Mouse (Mus musculus) Patski (cell line): ENCODE results near the gene Adamtsl3. TPM values are rescaled to one million over a fixed set of nuclear protein-coding genes. Genes with fewer than 3 reads are reported as not detected.
"Not testable (repeated sequence)": the region's sequence is repeated elsewhere in the genome, so short reads cannot be mapped to it uniquely, and the experiment has no call there.

ENCODE experiments used
- ATAC-seq: fragments of 100-300 bp; one replicate; pipeline ENCODE4 v1.8.0; 2021
- CTCF ChIA-PET: fragments of 350-600 bp; sonication (Branson Sonifier 250); formaldehyde crosslinking; loops from one replicate; lab custom pipeline; 2022; ENCODE audit warnings: inconsistent platforms; lab: Charles Lee
- POLR2A ChIA-PET: fragments of 350-600 bp; sonication (Branson Sonifier 250); formaldehyde crosslinking; loops from one replicate; lab custom pipeline; 2022; ENCODE audit warnings: antibody characterized with exemption, inconsistent platforms; lab: Charles Lee
- DNase-seq: peaks from one replicate; pipeline ENCODE4 v3.0.0-alpha.2; 2011; ENCODE audit warnings: low read depth, low spot score
- H3K27me3 ChIP-seq: fragments of 371-371 bp; one replicate; pipeline ENCODE4 v1.5.1; 2021
- CTCF ChIP-seq: fragments of 100-300 bp; IDR thresholded peaks from one replicate; pipeline ENCODE4 v1.5.1; 2021
- in situ Hi-C: fragments of 300-500 bp; cut with MboI; formaldehyde crosslinking; loops from 3 replicates; pipeline ENCODE4 v1.11.1; 2018; ENCODE audit warnings: low pct_unique_long_range_greater_than_20kb, mixed read lengths
- polyA plus RNA-seq: library from polyadenylated mRNA; unstranded; gene quantifications from one replicate; pipeline ENCODE4 v1.2.3, GENCODE M21; 2021

The Adamtsl3 gene
- polyA plus RNA-seq, 1 experiment from 2014 or later = 4.4 TPM

GRCm38 (mm10) chr7:82383536-82383848 lies 48.0 kb downstream of the Adamtsl3 start:
- ATAC-seq (no peak), DNase-seq (no peak)
- POLR2A ChIA-PET = no interaction called here
- in situ Hi-C loops = no loop called here
- no peaks in the 10 kb centered on the region for H3K27me3 ChIP-seq
- TF ChIP-seq CTCF = no peak
- CTCF ChIA-PET = no interaction called here

- no peak for TF ChIP-seq CTCF
- in situ Hi-C loops = no loop called here
- POLR2A ChIA-PET = no interaction called here
Measured at GRCm38 (mm10) chr7:82387121-82387520, 51.6 kb downstream of the Adamtsl3 start.

DNA sequence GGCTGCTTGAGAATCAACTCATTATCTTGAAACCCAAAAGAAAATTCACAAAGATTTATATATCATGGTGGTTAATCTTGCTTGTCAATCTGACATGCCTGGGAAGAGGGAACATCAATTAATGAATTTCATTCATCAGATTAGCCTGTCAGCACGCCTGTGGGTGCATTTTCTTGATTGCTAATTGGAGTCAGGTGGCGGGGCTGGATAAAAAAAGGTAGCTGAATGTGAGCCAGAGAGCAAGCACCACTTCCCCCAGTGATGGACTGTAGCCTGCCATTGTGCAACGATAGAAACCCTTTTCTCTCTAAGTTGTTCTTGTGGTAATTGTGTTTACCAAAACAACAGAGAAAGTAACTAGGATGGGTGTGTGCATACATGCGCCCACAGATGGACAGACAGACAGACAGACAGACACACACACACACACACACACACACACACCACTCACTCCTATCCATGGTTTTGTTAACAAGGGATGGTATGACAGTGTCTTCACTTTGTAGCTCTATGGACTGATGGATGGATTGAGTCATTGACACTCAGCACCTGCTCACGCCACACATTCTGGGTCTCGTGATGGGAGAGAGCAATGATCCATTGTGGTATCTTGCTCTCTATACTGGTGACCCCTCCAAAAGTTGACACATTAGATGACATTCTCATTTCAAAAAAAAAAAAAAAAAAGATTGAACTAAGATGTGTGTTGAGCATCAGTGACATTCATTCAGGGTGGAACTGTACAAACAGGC lies 59.1 kb downstream of the Adamtsl3 start:
- in situ Hi-C loops = no loop called here
- no peaks in the 10 kb centered on the region for H3K27me3 ChIP-seq
- ATAC-seq (no peak), DNase-seq (no peak)
- ChIA-PET POLR2A (interaction anchor here (0.7 kb wide), 1 partner anchor 387 kb away, joined by 5 read pairs; no protein-coding TSS in a partner anchor), CTCF (no interaction called here)
- TF ChIP-seq CTCF = no peak

More at GRCm38 (mm10) chr7:82387121-82387520, 51.6 kb downstream of the Adamtsl3 start:
- no peak for DNase-seq
- CTCF ChIA-PET = interaction anchor here (1.0 kb wide), 1 partner anchor 14 kb away, joined by 3 read pairs; no protein-coding TSS in a partner anchor
- ATAC-seq = no peak
- H3K27me3 ChIP-seq = no peaks in the 10 kb centered on the region

GRCm38 (mm10) chr7:82395239-82395638 lies 59.7 kb downstream of the Adamtsl3 start:
- ChIA-PET POLR2A (interaction anchor here (0.7 kb wide), 1 partner anchor 386 kb away, joined by 5 read pairs; no protein-coding TSS in a partner anchor), CTCF (no interaction called here)
- no peak for DNase-seq
- in situ Hi-C loops = no loop called here
- no peak for TF ChIP-seq CTCF
- no peak for ATAC-seq
- no peaks in the 10 kb centered on the region for H3K27me3 ChIP-seq

DNA sequence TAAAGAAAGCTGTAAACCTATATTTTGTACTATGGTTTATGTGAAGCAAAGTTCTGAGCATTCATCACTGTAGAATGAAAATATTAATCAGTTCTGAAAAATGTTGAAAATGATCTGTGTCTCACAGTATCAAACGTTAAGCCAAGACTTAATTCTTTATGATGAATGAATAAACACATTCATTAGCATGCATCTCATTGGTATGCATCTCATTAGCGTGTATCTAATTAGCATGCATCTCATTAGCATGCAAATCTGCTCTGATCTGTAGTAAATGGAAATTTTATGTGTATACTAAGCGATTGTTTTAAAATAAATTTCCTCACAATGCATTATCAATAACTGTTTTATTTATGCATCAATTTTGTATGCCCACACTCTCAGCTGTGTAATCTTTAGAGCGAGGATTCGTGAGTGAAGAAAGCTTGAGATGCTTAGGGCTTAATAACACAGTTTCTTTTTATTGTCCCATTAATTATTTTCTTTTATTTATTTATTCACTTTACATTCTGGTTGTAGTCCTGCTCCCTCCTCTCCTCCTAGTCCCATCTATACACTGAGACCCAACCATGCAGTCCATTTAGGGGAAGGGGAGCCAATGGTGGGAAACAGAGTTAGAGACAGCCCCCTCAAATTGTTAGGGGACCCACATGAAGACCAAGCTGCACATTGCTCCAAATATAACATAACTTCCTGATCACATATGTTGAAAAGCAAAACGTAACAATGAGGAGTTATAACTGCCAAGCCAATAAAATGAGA lies 60.4 kb downstream of the Adamtsl3 start:
- DNase-seq (no peak), ATAC-seq (no peak)
- no peaks in the 10 kb centered on the region for H3K27me3 ChIP-seq
- ChIA-PET POLR2A (no interaction called here), CTCF (no interaction called here)
- no peak for TF ChIP-seq CTCF
- in situ Hi-C loops = no loop called here

GRCm38 (mm10) chr7:82396869-82397268 lies 61.4 kb downstream of the Adamtsl3 start:
- CTCF ChIA-PET = no interaction called here
- H3K27me3 ChIP-seq = no peaks in the 10 kb centered on the region
- DNase-seq (no peak), ATAC-seq (no peak)
- in situ Hi-C loops = no loop called here
- no peak for TF ChIP-seq CTCF
- POLR2A ChIA-PET = no interaction called here

GRCm38 (mm10) chr7:82397632-82398031 lies 62.1 kb downstream of the Adamtsl3 start:
- DNase-seq = no peak
- in situ Hi-C loops = no loop called here
- no peaks in the 10 kb centered on the region for H3K27me3 ChIP-seq
- TF ChIP-seq CTCF = no peak
- no peak for ATAC-seq
- CTCF ChIA-PET = no interaction called here
- POLR2A ChIA-PET = no interaction called here

DNA sequence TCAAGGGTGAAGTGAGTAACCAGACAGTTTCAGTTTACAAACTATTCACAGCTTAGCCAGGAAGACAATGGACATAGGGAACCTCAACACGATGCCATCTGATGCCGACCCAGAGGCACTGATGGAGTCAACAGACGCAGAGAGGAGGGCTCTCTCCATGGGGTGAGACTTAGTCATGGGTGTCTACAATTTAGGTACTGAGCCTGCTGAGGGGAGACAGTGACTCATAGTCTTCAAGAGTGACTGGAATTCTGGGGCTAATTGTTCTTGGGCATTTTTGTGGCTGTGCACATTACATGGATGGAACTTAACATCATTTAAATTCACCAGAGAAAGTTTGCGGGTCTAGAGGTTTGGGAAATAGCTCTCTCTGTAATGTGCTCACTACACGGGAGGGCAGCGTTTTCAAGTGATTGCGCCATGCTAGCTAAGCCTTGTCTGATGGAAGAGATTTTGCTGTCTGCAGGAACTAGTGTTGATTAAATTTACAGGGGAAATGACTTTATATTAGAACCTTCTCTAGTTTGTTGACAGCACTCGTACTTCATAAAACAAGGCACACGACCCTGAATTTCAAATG lies 70.1 kb downstream of the Adamtsl3 start:
- ATAC-seq (peak; percentile 98), DNase-seq (peak; percentile 98)
- in situ Hi-C loops = no loop called here
- H3K27me3 ChIP-seq = no peaks in the 10 kb centered on the region
- POLR2A ChIA-PET = no interaction called here
- CTCF ChIA-PET = no interaction called here
- TF ChIP-seq CTCF = no peak

DNA sequence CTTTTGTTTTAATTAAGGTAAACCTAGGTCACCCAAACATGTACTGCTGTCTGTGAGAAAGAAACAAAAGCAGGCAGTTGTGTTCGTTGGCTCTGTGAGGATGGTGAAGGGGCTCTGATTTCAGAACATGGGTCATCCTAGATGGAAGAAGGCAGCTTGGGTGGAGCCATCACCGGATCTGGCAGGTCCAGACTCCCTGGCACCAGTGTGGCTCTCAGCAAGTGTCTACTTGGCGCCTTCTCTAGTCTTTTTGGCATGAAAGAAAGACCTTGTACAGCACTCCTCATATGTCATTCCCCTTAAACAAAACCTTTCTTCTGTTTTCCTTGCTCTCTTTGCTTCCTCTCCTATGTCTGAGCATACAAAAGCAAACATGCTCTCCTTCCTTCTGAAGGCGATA lies 75.5 kb downstream of the Adamtsl3 start:
- no peak for ATAC-seq
- no peak for TF ChIP-seq CTCF
- ChIA-PET CTCF (interaction anchor here (1.7 kb wide), 1 partner anchor 11 kb away, joined by 3 read pairs; no protein-coding TSS in a partner anchor), POLR2A (no interaction called here)
- in situ Hi-C loops = no loop called here
- DNase-seq = no peak
- H3K27me3 ChIP-seq = no peaks in the 10 kb centered on the region

GRCm38 (mm10) chr7:82416653-82417052 lies 81.2 kb downstream of the Adamtsl3 start:
- no peak for ATAC-seq
- no peaks in the 10 kb centered on the region for H3K27me3 ChIP-seq
- ChIA-PET POLR2A (no interaction called here), CTCF (no interaction called here)
- no peak for TF ChIP-seq CTCF
- in situ Hi-C loops = no loop called here
- DNase-seq = no peak

GRCm38 (mm10) chr7:82417053-82417452 lies 81.6 kb downstream of the Adamtsl3 start:
- POLR2A ChIA-PET = no interaction called here
- ATAC-seq = no peak
- DNase-seq = no peak
- in situ Hi-C loops = no loop called here
- CTCF ChIA-PET = no interaction called here
- no peak for TF ChIP-seq CTCF
- no peaks in the 10 kb centered on the region for H3K27me3 ChIP-seq

DNA sequence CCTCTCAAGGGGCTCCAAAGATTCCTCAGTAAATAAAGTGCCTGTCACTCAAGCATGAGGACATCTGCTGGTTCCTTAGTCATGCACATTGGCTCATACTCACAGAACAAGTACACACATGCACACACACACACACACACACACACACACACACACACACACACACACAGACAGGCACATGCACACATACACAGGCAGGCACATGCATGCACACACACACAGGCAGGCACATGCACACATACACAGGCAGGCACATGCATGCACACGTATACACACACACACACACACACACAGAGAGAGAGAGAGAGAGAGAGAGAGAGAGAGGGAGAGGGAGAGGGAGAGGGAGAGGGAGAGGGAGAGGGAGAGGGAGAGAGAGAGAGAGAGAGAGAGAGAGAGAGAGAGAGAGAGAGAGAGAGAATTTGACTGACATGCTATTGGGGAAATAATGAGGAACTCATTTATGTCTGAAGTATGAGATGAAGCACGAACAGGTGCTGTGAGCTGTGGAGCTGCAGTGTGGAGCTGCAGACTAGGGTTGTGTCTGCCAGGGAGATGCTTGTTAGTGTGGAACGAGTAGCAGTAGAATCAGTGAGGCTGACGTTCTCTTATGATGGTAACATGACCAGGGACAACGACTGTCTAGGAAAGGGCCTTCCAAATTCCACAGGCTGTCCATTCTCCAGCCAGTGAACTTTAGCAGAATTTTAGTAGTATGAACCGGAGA lies 85.0 kb downstream of the Adamtsl3 start:
- DNase-seq, CTCF ChIA-PET, ATAC-seq: not testable (repeated sequence)

More for the DNA sequence above, 85.0 kb downstream of the Adamtsl3 start:
- in situ Hi-C loops, H3K27me3 ChIP-seq, POLR2A ChIA-PET: not testable (repeated sequence)
